Mouse (Mus musculus): ENCODE data around the gene Lhfp. TPM values are rescaled to one million over a fixed set of nuclear protein-coding genes. Genes with fewer than 3 reads are reported as not detected.

Gene Lhfp
- polyA plus RNA-seq, 1 experiment from 2014 or later, result 48.1 TPM

DNA sequence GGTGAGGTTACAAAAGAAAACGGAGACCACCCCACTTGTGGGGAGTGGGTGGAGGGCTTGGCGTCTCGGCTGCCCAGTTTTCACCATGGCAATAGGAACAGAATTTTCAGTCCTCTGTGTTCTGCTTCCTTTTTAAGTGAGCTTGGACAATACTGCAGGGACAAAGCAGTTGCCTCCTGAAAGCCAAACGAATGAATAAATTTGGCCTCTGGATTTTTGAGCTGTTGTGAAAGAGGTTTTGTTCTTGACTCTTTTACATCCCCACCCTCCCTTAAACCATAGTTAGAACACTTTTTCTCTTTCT lies 165.8 kb downstream of the Lhfp start:
- no peak; the same call in 1 of the 2 replicates for ATAC-seq (ENCODE audit: low FRiP score, low TSS enrichment)
- H3K27ac ChIP-seq (replicated peaks; ENCODE audit: low read depth, low read length), result no peak overlapping the region
- no peaks in the 10 kb centered on the region for H3K27me3 ChIP-seq (ENCODE audit: control insufficient read depth, insufficient read depth, low read length)
- H3K36me3 ChIP-seq (ENCODE audit: control insufficient read depth, insufficient read depth, low read length), result no peaks in the 10 kb centered on the region
- peak; percentile 51 for DNase-seq
- H3K4me2 ChIP-seq (ENCODE audit: low read length), result no peak overlapping the region
- WGBS, result 5% methylated on average over 4 of the region's 4 CpGs
- H3K9ac ChIP-seq (replicated peaks; ENCODE audit: low read length), result no peak overlapping the region
- H3K4me3 ChIP-seq (replicated peaks; ENCODE audit: low read depth, low read length), result no peak overlapping the region
- H3K4me1 ChIP-seq (ENCODE audit: control insufficient read depth, insufficient read depth, low read length), result peaks cover 26% of the 10 kb centered on the region; the same call in 1 of the 2 replicates
- no peaks in the 10 kb centered on the region for H3K9me3 ChIP-seq (ENCODE audit: control insufficient read depth, low read length)

DNA sequence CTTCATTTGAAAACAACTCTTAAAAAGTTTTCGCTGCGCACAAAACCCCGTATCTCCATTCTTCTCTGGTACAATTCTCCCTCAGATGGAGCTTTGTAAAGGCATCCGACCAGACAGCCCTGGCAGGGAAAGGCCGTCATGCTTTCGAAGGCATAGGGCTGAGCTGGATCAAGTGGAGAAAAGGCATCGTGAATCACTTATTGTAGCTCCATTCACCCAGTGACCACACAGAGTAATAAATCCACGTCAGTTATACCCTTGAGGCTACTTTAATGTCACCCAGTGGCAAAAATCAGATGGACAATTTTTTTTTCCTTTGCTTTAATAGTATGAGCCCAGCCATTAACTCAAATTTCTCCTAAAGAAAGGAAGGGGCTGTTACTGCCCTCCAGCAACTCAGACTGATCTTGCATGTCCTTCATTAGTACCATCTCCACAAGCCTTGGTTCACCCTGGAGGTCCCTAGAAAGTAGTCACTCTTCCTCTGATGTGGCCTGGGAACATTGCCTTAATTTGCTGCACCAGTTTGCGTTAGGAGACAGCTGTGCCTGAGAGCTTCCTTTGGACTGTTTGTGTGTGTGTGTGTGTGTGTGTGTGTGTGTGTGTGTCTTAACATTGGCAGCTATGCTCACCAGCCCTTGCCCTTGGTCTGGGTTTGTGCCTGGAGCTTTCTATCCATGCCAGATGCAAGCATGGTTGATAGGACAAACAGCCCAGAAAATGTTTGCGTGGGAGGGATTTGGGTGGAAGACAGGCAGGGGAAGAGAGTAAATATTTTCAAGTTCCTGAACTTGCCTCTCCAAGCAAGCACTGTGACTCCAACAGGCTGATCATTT lies 169.6 kb downstream of the Lhfp start:
- Histone ChIP-seq H3K36me3 (ENCODE audit: control insufficient read depth, insufficient read depth, low read length) (no peaks in the 10 kb centered on the region), H3K9me3 (ENCODE audit: control insufficient read depth, low read length) (no peaks in the 10 kb centered on the region), H3K27ac (replicated peaks; ENCODE audit: low read depth, low read length) (0 out of 2 replicates have a peak overlapping the region, but pooled peaks have one; percentile 5), H3K4me1 (ENCODE audit: control insufficient read depth, insufficient read depth, low read length) (peaks cover 38% of the 10 kb centered on the region), H3K27me3 (ENCODE audit: control insufficient read depth, insufficient read depth, low read length) (no peaks in the 10 kb centered on the region), H3K4me3 (replicated peaks; ENCODE audit: low read depth, low read length) (no peak overlapping the region), H3K9ac (replicated peaks; ENCODE audit: low read length) (no peak overlapping the region), H3K4me2 (ENCODE audit: low read length) (no peak overlapping the region)
- WGBS, result 25% methylated on average over 10 of the region's 10 CpGs
- peak; percentile 38 for DNase-seq
- no peak for ATAC-seq (ENCODE audit: low FRiP score, low TSS enrichment)

DNA sequence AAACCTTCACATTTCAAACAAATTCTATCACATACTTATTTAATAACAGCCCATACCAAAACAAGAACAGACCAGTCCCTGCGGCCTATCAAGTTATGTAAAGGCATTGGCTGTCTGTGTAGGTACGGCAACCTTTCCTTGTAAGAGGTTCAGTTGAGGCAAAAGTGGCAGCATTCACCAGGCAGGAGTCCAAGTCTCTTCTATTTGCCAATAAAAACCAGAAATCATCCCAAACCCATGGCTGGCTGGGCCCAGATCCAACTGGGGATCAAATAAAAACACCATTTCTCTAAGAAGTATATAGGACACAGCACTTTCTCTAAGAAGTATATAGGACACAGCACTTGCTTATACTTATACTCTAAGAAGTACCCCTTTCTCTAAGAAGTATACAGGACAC lies 171.3 kb downstream of the Lhfp start:
- no peaks in the 10 kb centered on the region for H3K9me3 ChIP-seq (ENCODE audit: control insufficient read depth, low read length)
- H3K27ac ChIP-seq (replicated peaks; ENCODE audit: low read depth, low read length), result no peak overlapping the region
- no peaks in the 10 kb centered on the region for H3K36me3 ChIP-seq (ENCODE audit: control insufficient read depth, insufficient read depth, low read length)
- 93% methylated on average over 2 of the region's 2 CpGs for WGBS
- H3K27me3 ChIP-seq (ENCODE audit: control insufficient read depth, insufficient read depth, low read length), result no peaks in the 10 kb centered on the region
- no peak overlapping the region for H3K4me2 ChIP-seq (ENCODE audit: low read length)
- ATAC-seq (ENCODE audit: low FRiP score, low TSS enrichment) (no peak), DNase-seq (no peak)
- no peak overlapping the region for H3K9ac ChIP-seq (replicated peaks; ENCODE audit: low read length)
- H3K4me1 ChIP-seq (ENCODE audit: control insufficient read depth, insufficient read depth, low read length), result peaks cover 35% of the 10 kb centered on the region
- H3K4me3 ChIP-seq (replicated peaks; ENCODE audit: low read depth, low read length), result no peak overlapping the region

DNA sequence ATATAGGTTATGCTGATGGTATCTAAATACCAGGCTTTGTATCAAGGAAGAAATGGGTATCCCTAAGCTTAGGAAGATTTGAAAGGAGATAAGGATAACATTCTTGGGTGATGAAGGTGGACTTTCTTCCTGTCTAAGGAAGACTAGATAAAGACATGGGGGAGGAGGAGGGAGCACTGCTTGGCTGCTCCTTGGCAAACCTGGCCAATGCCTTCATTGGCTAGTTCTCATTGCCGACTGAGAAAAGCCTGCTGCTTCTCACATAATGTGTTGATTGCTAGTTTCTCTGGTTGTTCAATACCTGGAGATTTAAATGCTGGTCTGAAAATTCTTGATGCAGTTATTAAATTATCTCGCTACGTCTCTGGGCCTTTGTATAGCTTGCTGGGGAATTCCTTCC lies 172.0 kb downstream of the Lhfp start:
- no peak for DNase-seq
- no peaks in the 10 kb centered on the region for H3K27me3 ChIP-seq (ENCODE audit: control insufficient read depth, insufficient read depth, low read length)
- no peak overlapping the region for H3K4me2 ChIP-seq (ENCODE audit: low read length)
- H3K9ac ChIP-seq (replicated peaks; ENCODE audit: low read length), result no peak overlapping the region
- peak overlapping the region; percentile 10; the same call in 1 of the 2 replicates for H3K27ac ChIP-seq (replicated peaks; ENCODE audit: low read depth, low read length)
- peaks cover 33% of the 10 kb centered on the region for H3K4me1 ChIP-seq (ENCODE audit: control insufficient read depth, insufficient read depth, low read length)
- no peaks in the 10 kb centered on the region for H3K9me3 ChIP-seq (ENCODE audit: control insufficient read depth, low read length)
- H3K4me3 ChIP-seq (replicated peaks; ENCODE audit: low read depth, low read length), result no peak overlapping the region
- 55% methylated on average over 3 of the region's 3 CpGs for WGBS
- H3K36me3 ChIP-seq (ENCODE audit: control insufficient read depth, insufficient read depth, low read length), result no peaks in the 10 kb centered on the region
- ATAC-seq (ENCODE audit: low FRiP score, low TSS enrichment), result no peak

DNA sequence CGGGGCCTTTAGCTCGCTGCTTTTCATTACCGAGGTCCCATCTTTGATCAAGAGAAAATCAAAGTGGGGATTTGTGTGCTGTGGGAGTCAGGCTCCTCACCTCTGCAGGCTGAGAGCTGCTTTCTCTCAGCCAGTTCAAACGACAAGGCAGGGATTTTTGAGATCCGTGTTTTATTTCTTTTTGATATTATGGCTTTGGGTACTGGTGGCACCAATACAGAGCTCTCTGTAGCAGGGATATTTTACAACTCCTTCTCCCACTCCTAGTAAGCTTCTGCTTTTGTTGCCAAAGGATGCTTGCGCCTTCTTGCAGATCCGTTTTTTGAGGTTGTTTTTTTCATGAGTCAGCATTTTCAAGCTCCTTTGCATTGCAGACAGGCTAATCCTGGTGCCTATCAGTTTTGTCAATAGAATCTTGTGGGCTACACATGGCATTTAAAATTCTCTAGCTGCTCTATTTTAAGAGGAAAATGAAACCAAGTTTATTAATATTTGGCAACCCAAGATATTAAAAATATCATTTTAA lies 172.5 kb downstream of the Lhfp start:
- ATAC-seq (ENCODE audit: low FRiP score, low TSS enrichment), result no peak
- H3K9me3 ChIP-seq (ENCODE audit: control insufficient read depth, low read length), result no peaks in the 10 kb centered on the region
- DNase-seq, result peak; percentile 60
- no peaks in the 10 kb centered on the region for H3K36me3 ChIP-seq (ENCODE audit: control insufficient read depth, insufficient read depth, low read length)
- no peak overlapping the region for H3K9ac ChIP-seq (replicated peaks; ENCODE audit: low read length)
- no peaks in the 10 kb centered on the region for H3K27me3 ChIP-seq (ENCODE audit: control insufficient read depth, insufficient read depth, low read length)
- H3K4me1 ChIP-seq (ENCODE audit: control insufficient read depth, insufficient read depth, low read length), result peaks cover 33% of the 10 kb centered on the region
- WGBS, result 18% methylated on average over 7 of the region's 7 CpGs
- H3K4me2 ChIP-seq (ENCODE audit: low read length), result no peak overlapping the region
- no peak overlapping the region for H3K4me3 ChIP-seq (replicated peaks; ENCODE audit: low read depth, low read length)
- H3K27ac ChIP-seq (replicated peaks; ENCODE audit: low read depth, low read length), result peak overlapping the region; percentile 10; the same call in 1 of the 2 replicates

DNA sequence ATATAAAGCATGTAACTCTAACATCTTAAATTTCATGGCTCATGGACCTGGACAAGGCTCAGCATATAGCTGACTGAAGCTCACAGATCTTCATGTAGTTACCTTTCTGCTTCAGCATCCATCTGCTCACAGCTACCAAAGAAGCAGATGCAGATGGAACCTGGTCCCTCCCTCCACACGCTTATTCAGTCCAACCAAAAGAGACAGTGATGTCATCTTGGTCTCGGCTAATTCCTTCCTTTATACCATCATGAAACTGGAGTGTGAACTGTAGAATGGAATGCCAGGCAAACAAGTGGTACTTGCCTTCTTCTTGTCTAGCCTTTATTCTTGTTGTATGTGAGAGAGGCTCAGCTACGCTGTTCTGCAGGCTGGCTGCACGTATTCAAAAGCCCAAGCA lies 173.1 kb downstream of the Lhfp start:
- Histone ChIP-seq H3K4me3 (replicated peaks; ENCODE audit: low read depth, low read length) (no peak overlapping the region), H3K36me3 (ENCODE audit: control insufficient read depth, insufficient read depth, low read length) (no peaks in the 10 kb centered on the region), H3K4me1 (ENCODE audit: control insufficient read depth, insufficient read depth, low read length) (peaks cover 33% of the 10 kb centered on the region), H3K4me2 (ENCODE audit: low read length) (no peak overlapping the region), H3K27me3 (ENCODE audit: control insufficient read depth, insufficient read depth, low read length) (no peaks in the 10 kb centered on the region), H3K27ac (replicated peaks; ENCODE audit: low read depth, low read length) (no peak overlapping the region), H3K9me3 (ENCODE audit: control insufficient read depth, low read length) (no peaks in the 10 kb centered on the region), H3K9ac (replicated peaks; ENCODE audit: low read length) (no peak overlapping the region)
- DNase-seq (no peak), ATAC-seq (ENCODE audit: low FRiP score, low TSS enrichment) (no peak)
- WGBS, result 45% methylated on average over 4 of the region's 4 CpGs

DNA sequence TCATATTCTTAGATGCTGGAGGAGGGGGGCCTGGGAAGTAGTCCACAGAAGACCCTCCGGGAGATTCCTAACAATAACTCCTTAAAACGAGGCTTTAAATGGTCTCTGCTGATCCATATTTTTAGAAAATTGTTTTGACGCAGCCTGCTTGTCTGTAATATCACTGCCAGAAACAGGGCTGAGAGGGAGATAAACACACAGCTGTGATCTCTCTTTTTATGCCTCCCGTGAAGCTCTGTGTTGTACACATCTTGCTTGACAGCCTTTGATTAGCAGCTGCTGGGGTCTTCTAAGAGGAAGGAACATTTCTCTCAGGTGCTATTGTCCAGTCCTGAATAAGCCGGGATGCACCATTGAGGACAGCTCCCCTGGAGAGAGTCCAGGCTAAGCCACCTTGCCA lies 176.4 kb downstream of the Lhfp start:
- WGBS, result 57% methylated on average over 5 of the region's 5 CpGs
- no peaks in the 10 kb centered on the region for H3K36me3 ChIP-seq (ENCODE audit: control insufficient read depth, insufficient read depth, low read length)
- H3K9me3 ChIP-seq (ENCODE audit: control insufficient read depth, low read length), result no peaks in the 10 kb centered on the region
- H3K27ac ChIP-seq (replicated peaks; ENCODE audit: low read depth, low read length), result 0 out of 2 replicates have a peak overlapping the region, but pooled peaks have one; percentile 26
- no peak overlapping the region for H3K9ac ChIP-seq (replicated peaks; ENCODE audit: low read length)
- no peak for DNase-seq
- no peak for ATAC-seq (ENCODE audit: low FRiP score, low TSS enrichment)
- no peaks in the 10 kb centered on the region for H3K27me3 ChIP-seq (ENCODE audit: control insufficient read depth, insufficient read depth, low read length)
- H3K4me1 ChIP-seq (ENCODE audit: control insufficient read depth, insufficient read depth, low read length), result peaks cover 20% of the 10 kb centered on the region
- H3K4me3 ChIP-seq (replicated peaks; ENCODE audit: low read depth, low read length), result no peak overlapping the region
- H3K4me2 ChIP-seq (ENCODE audit: low read length), result no peak overlapping the region

DNA sequence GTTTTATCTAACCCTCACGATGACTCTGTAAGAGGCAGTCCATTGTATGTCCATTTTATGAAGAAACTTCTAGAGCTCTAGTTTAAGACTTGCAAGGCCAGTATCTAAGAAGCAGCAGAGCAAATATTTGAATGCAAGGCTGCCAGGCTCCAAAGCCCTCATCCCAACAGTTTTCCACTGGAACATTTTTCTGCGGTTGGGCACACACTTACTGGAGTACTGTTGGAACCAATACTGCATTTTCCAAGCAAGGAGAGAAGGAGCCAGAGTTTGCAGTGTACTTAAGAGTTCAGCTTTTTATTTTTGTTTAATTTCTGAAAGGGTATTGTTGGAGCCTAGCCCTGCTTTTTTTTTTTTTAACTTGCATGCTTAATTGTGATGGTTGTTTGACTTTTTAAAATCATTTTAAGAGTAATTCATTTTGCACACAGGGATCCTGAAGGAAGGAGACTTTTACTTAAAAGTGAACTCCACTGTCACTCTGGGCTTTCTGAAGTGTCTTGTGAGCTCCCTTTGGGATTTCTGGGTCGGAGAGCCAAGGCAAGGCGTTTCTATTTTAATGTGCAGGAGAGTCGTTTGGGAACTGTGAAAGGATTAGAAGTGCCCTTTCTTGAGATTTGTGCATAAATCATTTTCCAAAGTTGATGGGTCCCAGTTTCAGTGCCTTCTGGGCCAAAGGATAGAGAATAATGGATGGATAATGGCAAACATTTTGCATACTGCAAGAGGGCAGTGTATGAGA lies 180.4 kb downstream of the Lhfp start:
- WGBS, result 63% methylated on average over 5 of the region's 5 CpGs
- ATAC-seq (ENCODE audit: low FRiP score, low TSS enrichment), result no peak
- no peak overlapping the region for H3K4me3 ChIP-seq (replicated peaks; ENCODE audit: low read depth, low read length)
- H3K4me2 ChIP-seq (ENCODE audit: low read length), result no peak overlapping the region
- H3K9me3 ChIP-seq (ENCODE audit: control insufficient read depth, low read length), result no peaks in the 10 kb centered on the region
- no peaks in the 10 kb centered on the region for H3K36me3 ChIP-seq (ENCODE audit: control insufficient read depth, insufficient read depth, low read length)
- H3K27me3 ChIP-seq (ENCODE audit: control insufficient read depth, insufficient read depth, low read length), result no peaks in the 10 kb centered on the region
- no peak overlapping the region for H3K9ac ChIP-seq (replicated peaks; ENCODE audit: low read length)
- no peak overlapping the region for H3K27ac ChIP-seq (replicated peaks; ENCODE audit: low read depth, low read length)
- no peak for DNase-seq
- H3K4me1 ChIP-seq (ENCODE audit: control insufficient read depth, insufficient read depth, low read length), result 0 out of 2 replicates have a peak, but pooled peaks cover 4% of the 10 kb centered on the region

Measured in midbrain, embryonic 14.5 days (tissue).